Mouse (Mus musculus) ES-E14 (cell line): Measurements from ENCODE around the gene Rpp14.

Experiments
- CHD2 ChIP-seq: IDR thresholded peaks from 2 replicates; pipeline ENCODE4 v1.6.1; 2014; ENCODE audit warnings: mild to moderate bottlenecking, low read depth, low read length, inconsistent platforms
- HCFC1 ChIP-seq: IDR thresholded peaks from 2 replicates; pipeline ENCODE4 v1.6.1; 2012; ENCODE audit warnings: low read length, inconsistent platforms, borderline replicate concordance; ENCODE audit not compliant: insufficient read depth
- MAFK ChIP-seq: IDR thresholded peaks from 2 replicates; pipeline ENCODE4 v1.6.1; 2014; ENCODE audit warnings: mild to moderate bottlenecking, low read depth, low read length, inconsistent platforms; ENCODE audit not compliant: insufficient read depth
- ZC3H11A ChIP-seq: IDR thresholded peaks from 2 replicates; pipeline ENCODE4 v1.6.1; 2012; ENCODE audit warnings: low read depth, mild to moderate bottlenecking, inconsistent platforms, low read length, borderline replicate concordance
- ZNF384 ChIP-seq: IDR thresholded peaks from 2 replicates; pipeline ENCODE4 v1.6.1; 2012; ENCODE audit warnings: low read depth, low read length, inconsistent platforms

- no peak for TF ChIP-seq MAFK
- TF ChIP-seq ZNF384: no peak
- no peak for TF ChIP-seq ZC3H11A
- TF ChIP-seq HCFC1: no peak
- no peak for TF ChIP-seq CHD2
These were observed 40.0 kb upstream of the Rpp14 start for GRCm38 (mm10) chr14:8040179-8040578.
